8 mouse cellular contexts compared by ENCODE assay signal in the genomic region with DNA sequence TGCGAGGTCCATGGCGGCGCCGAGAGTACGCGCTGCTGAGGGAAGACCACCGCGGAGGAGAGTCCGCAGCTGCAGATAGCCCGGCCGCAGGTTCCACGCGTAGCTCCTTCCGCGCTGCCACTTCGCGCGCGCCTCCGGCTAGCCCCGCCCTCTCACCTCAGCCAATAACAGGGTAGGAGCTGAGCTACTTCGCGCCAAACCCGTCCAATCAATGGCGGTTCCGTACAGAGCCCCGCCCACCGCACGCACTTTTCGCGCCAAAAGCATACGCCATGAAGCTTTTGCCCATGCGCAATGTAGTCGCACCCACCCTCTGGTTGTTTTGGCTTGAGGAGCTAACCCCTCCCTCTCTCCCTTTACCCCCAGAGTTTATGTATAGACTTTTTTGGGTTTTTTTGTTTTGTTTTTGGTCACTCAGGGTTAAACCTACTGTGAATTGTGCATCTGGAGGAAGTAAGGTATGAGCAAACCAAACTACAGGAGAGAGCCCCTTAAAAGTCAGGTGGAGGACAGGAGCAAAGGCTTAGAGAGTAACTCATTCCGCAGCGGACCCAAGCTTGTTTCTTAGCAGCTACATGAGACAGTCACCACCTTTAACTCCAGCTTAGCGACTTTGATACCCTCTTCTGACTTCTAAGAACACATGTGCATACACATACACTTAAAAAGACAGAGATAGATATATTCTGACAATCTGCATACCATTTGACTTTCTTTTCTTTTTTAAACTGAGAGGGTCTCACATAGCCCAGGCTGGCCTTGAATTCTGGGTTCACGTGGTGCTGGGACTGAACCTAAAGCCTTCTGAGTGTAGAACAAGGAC. TPM values are rescaled to one million over a fixed set of nuclear protein-coding genes. Genes with fewer than 3 reads are reported as not detected.
DNase-seq lines count a peak whose midpoint lies in the region; ATAC-seq and TF ChIP-seq lines count a peak whose summit lies in the region.

A gene (minus strand): TSS at position 111 of the 823 bp plus-strand sequence.

- ATAC-seq in heart, embryonic 11.5 days (replicated peaks; ENCODE audit: insufficient number of reproducible peaks, low FRiP score, low TSS enrichment), result peak; percentile 98
- ATAC-seq in kidney, embryonic 16.5 days (ENCODE audit: low FRiP score, low TSS enrichment), result peak; percentile 98

- TF ChIP-seq CTCF in C2C12 (IDR thresholded peaks at IDR 0.05; ENCODE audit: control insufficient read depth, insufficient read depth, insufficient read length), result no peak
- TF ChIP-seq CTCF in brain, embryonic 14.5 days (IDR thresholded peaks at IDR 0.05; ENCODE audit: borderline replicate concordance, extremely low read depth, insufficient read depth, insufficient read length), result no peak
- no peak for TF ChIP-seq CTCF in liver, adult 2 months (IDR thresholded peaks at IDR 0.05; ENCODE audit: low read depth, low read length)

- peak within 1 kb of the TSS; percentile 74 for H3K4me2 ChIP-seq in heart, embryonic 11.5 days
- peak within 1 kb of the TSS; percentile 54 for H3K4me2 ChIP-seq in kidney, embryonic 16.5 days (replicated peaks; ENCODE audit: low read depth, low read length)
- H3K4me2 ChIP-seq in myocyte (ENCODE audit: low read depth), result peak within 1 kb of the TSS; percentile 83

- no peaks in the 10 kb centered on the region for H3K9me3 ChIP-seq in erythroblast, embryonic 14.5 days (ENCODE audit: control insufficient read depth, low read length)
- H3K9me3 ChIP-seq in heart, embryonic 11.5 days (replicated peaks; ENCODE audit: control insufficient read depth, low read length), result no peaks in the 10 kb centered on the region
- no peaks in the 10 kb centered on the region for H3K9me3 ChIP-seq in kidney, embryonic 16.5 days (ENCODE audit: low read length)

- WGBS in heart, embryonic 11.5 days (ENCODE audit: insufficient replicate concordance), result 2% methylated on average over 38 of the region's 38 CpGs
- 2% methylated on average over 38 of the region's 38 CpGs for WGBS in kidney, embryonic 16.5 days
- 3% methylated on average over 38 of the region's 38 CpGs for WGBS in liver, adult 2 months

- peaks cover 56% of the 10 kb centered on the region for H3K36me3 ChIP-seq in C2C12 (ENCODE audit: control insufficient read depth, insufficient read depth)
- peaks cover 67% of the 10 kb centered on the region for H3K36me3 ChIP-seq in erythroblast, embryonic 14.5 days (ENCODE audit: control insufficient read depth)
- H3K36me3 ChIP-seq in heart, embryonic 11.5 days (ENCODE audit: control insufficient read depth, insufficient read depth, low read length), result peaks cover 20% of the 10 kb centered on the region
- H3K36me3 ChIP-seq in kidney, embryonic 16.5 days (ENCODE audit: insufficient read depth, low read length), result peaks cover 32% of the 10 kb centered on the region
- H3K36me3 ChIP-seq in liver, adult 2 months (ENCODE audit: control insufficient read depth, insufficient read depth, low read length), result peaks cover 16% of the 10 kb centered on the region
- peaks cover 27% of the 10 kb centered on the region for H3K36me3 ChIP-seq in myocyte (ENCODE audit: control insufficient read depth, insufficient read depth)
- peaks cover under 1% of the 10 kb centered on the region for H3K36me3 ChIP-seq in splenic B cell, adult 2 months (ENCODE audit: control insufficient read depth, insufficient read depth, low read length, poor library complexity, severe bottlenecking)

- H3K27me3 ChIP-seq in C2C12 (ENCODE audit: control insufficient read depth, insufficient read depth, insufficient read length) (no peaks in the 10 kb centered on the region), myocyte (ENCODE audit: control insufficient read depth, insufficient read depth, insufficient read length) (no peaks in the 10 kb centered on the region)
- no peaks in the 10 kb centered on the region for H3K27me3 ChIP-seq in erythroblast, embryonic 14.5 days (ENCODE audit: control insufficient read depth)
- no peaks in the 10 kb centered on the region for H3K27me3 ChIP-seq in heart, embryonic 11.5 days (ENCODE audit: control insufficient read depth, insufficient read depth, low read length)
- H3K27me3 ChIP-seq in kidney, embryonic 16.5 days (ENCODE audit: insufficient read depth, low read length), result no peaks in the 10 kb centered on the region
- H3K27me3 ChIP-seq in liver, adult 2 months (ENCODE audit: control insufficient read depth, insufficient read depth, low read length), result no peaks in the 10 kb centered on the region
- H3K27me3 ChIP-seq in splenic B cell, adult 2 months (ENCODE audit: control insufficient read depth, insufficient read depth, low read length, poor library complexity, severe bottlenecking), result no peaks in the 10 kb centered on the region

- H3K4me3 ChIP-seq in C2C12 (ENCODE audit: insufficient read depth, poor library complexity, severe bottlenecking) (peak within 1 kb of the TSS; percentile 71), myocyte (peak within 1 kb of the TSS; percentile 47)
- H3K4me3 ChIP-seq in erythroblast, embryonic 14.5 days (replicated peaks), result peak within 1 kb of the TSS; percentile 89
- H3K4me3 ChIP-seq in heart, embryonic 11.5 days (ENCODE audit: low read depth, low read length), result peak within 1 kb of the TSS; percentile 86
- H3K4me3 ChIP-seq in kidney, embryonic 16.5 days (ENCODE audit: low read length), result peak within 1 kb of the TSS; percentile 94
- H3K4me3 ChIP-seq in liver, adult 2 months (ENCODE audit: insufficient read depth, low read depth, low read length), result peak within 1 kb of the TSS; percentile 75

- H3K27ac ChIP-seq in heart, embryonic 11.5 days (ENCODE audit: low read depth, low read length), result peak within 1 kb of the TSS; percentile 91
- peak within 1 kb of the TSS; percentile 93 for H3K27ac ChIP-seq in kidney, embryonic 16.5 days (ENCODE audit: low read length)
- no peak within 1 kb of the TSS for H3K27ac ChIP-seq in liver, adult 2 months (replicated peaks; ENCODE audit: insufficient read depth, low read depth, low read length)

- H3K4me1 ChIP-seq in erythroblast, embryonic 14.5 days (ENCODE audit: control insufficient read depth), result peaks cover 44% of the 10 kb centered on the region
- 0 out of 2 replicates have a peak, but pooled peaks cover 7% of the 10 kb centered on the region for H3K4me1 ChIP-seq in heart, embryonic 11.5 days (ENCODE audit: control insufficient read depth, insufficient read depth, low read length)
- H3K4me1 ChIP-seq in kidney, embryonic 16.5 days (ENCODE audit: insufficient read depth, low read length), result peaks cover 28% of the 10 kb centered on the region
- peaks cover 4% of the 10 kb centered on the region; the same call in 1 of the 2 replicates for H3K4me1 ChIP-seq in liver, adult 2 months (ENCODE audit: control insufficient read depth, insufficient read depth, low read length)

- TF ChIP-seq POLR2A in brain, embryonic 14.5 days (IDR thresholded peaks at IDR 0.05; ENCODE audit: borderline replicate concordance, extremely low read depth, insufficient read depth, insufficient read length, poor library complexity, severe bottlenecking), result peak; percentile 49; the same call in 1 of the 2 replicates
- no peak for TF ChIP-seq POLR2A in liver, adult 2 months (IDR thresholded peaks at IDR 0.05; ENCODE audit: extremely low read depth, insufficient read depth, low read length)
- peak; percentile 56 for TF ChIP-seq POLR2A in myocyte (IDR thresholded peaks at IDR 0.05; ENCODE audit: insufficient read length, low read depth)

- H3K79me2 ChIP-seq in C2C12 (ENCODE audit: control insufficient read depth, insufficient read depth), result peaks cover 43% of the 10 kb centered on the region
- no peaks in the 10 kb centered on the region for H3K79me2 ChIP-seq in liver, adult 2 months (ENCODE audit: control insufficient read depth, insufficient read depth, low read length)
- peaks cover 28% of the 10 kb centered on the region for H3K79me2 ChIP-seq in myocyte (ENCODE audit: control insufficient read depth, insufficient read depth)

- peak; percentile 98 for DNase-seq in brain, embryonic 14.5 days (ENCODE audit: low read depth)
- peak; percentile 75 for DNase-seq in liver, adult 2 months (ENCODE audit: extremely low read depth, low read depth, low spot score)
- peak; percentile 96 for DNase-seq in splenic B cell, adult 2 months (ENCODE audit: low read depth, low spot score)

- H3ac ChIP-seq in C2C12 (ENCODE audit: control insufficient read depth, insufficient read length, low read depth), result peak within 1 kb of the TSS; percentile 93
- peak within 1 kb of the TSS; percentile 8 for H3ac ChIP-seq in myocyte (ENCODE audit: control insufficient read depth, insufficient read length)

- H3K9ac ChIP-seq in heart, embryonic 11.5 days (ENCODE audit: low read depth, low read length), result peak within 1 kb of the TSS; percentile 90
- peak within 1 kb of the TSS; percentile 91 for H3K9ac ChIP-seq in kidney, embryonic 16.5 days (replicated peaks; ENCODE audit: low read length)
- peak within 1 kb of the TSS; percentile 64 for H3K9ac ChIP-seq in liver, adult 2 months (ENCODE audit: low read depth, low read length)

- H3K79me3 ChIP-seq in C2C12 (ENCODE audit: low read depth), result peaks cover 34% of the 10 kb centered on the region

TF ChIP-seq in C2C12, 6 proteins besides CTCF, POLR2A, EP300 and RAD21:
- TF ChIP-seq CEBPB (IDR thresholded peaks at IDR 0.05; ENCODE audit: low read depth), result no peak
- no peak for TF ChIP-seq MYOD1 (IDR thresholded peaks at IDR 0.05; ENCODE audit: control insufficient read depth, insufficient read length, low read depth)
- no peak for TF ChIP-seq USF1 (IDR thresholded peaks at IDR 0.05; ENCODE audit: low read depth)
- TF ChIP-seq MAX (IDR thresholded peaks at IDR 0.05), result peak; percentile 53

TF ChIP-seq in myocyte, 11 proteins besides CTCF, POLR2A, EP300 and RAD21:
- TF ChIP-seq E2F4 (IDR thresholded peaks at IDR 0.05; ENCODE audit: insufficient read depth), result peak; percentile 57
- no peak for TF ChIP-seq MAX (IDR thresholded peaks at IDR 0.05; ENCODE audit: low read depth)
- no peak for TF ChIP-seq CEBPB (IDR thresholded peaks at IDR 0.05; ENCODE audit: insufficient read depth, poor library complexity, severe bottlenecking)
- TF ChIP-seq POLR2AphosphoS2 (IDR thresholded peaks at IDR 0.05; ENCODE audit: insufficient read length, low read depth), result peak; percentile 90
- no peak for TF ChIP-seq REST (IDR thresholded peaks at IDR 0.05; ENCODE audit: insufficient read depth, insufficient read length)
- peak; percentile 42 for TF ChIP-seq SRF (IDR thresholded peaks at IDR 0.05; ENCODE audit: control insufficient read depth, insufficient read length, low read depth)

RNA-seq across cellular contexts. Expression of the gene that starts here (rescaled TPM):
- polyA plus RNA-seq in C2C12 (2012; fragmentation: generic; extraction: Trizol), result 110 TPM
- polyA plus RNA-seq in brain, embryonic 14.5 days (2012; rRNA removed), result 60.3 and 70.2 TPM in 2 replicates
- polyA plus RNA-seq in erythroblast, embryonic 14.5 days (2012), result 3.2 and 3.9 TPM in 2 replicates
- 192 and 204 TPM in 2 replicates for polyA plus RNA-seq in heart, embryonic 11.5 days (2014; fragmentation: Nextera tagmentation; extraction: Ambion mirVana)
- polyA plus RNA-seq in kidney, embryonic 16.5 days (2015; fragmentation: Nextera tagmentation; extraction: Ambion mirVana), result 255 and 261 TPM in 2 replicates
- 7.1 and 16.3 TPM in 2 replicates for total RNA-seq in liver, adult 2 months (2014; rRNA removed)
- 1.7 and 2.1 TPM in 2 replicates for polyA plus RNA-seq in liver, adult 2 months (2012; rRNA removed)
- 27.0 TPM for polyA plus RNA-seq in myocyte (2012; fragmentation: generic; extraction: Trizol)
